Mouse (Mus musculus): ENCODE measurements at regions not wholly inside any gene's neighbourhood (a gene's known extent, or its start where the extent isn't known, plus 50 kb on each side); places are given as distances from the start of the nearest gene placed in this dataset.

DNA sequence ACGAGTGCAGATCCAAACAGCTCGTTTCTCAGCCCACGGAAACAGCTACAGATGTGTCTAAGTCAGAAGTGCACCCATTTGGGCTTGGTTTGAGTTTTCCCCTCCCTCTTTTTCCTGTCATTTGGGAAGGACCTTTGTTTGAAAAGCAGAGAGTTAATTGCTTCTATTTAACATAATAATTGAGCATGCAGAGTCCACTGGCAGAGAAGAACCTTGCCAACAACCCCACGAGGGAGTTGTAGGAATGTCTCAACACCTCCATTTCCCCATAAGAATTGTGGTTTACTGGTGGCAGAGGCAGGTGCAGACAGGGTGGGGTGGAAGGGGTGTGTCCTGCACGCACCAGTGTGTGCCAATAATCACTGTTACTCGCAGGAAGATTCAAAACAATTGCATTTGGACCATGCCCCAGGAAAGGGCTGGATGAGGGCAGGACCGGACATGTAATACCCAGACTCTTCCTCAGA is 126.3 kb downstream of the Tas2r134 start:
- no peak for TF ChIP-seq CTCF (IDR thresholded peaks at IDR 0.05)
- TF ChIP-seq EP300 (IDR thresholded peaks at IDR 0.05; ENCODE audit: insufficient read depth, low read depth, low read length) = no peak
